Mouse (Mus musculus) left cerebral cortex, adult 9 months (tissue): ENCODE measurements around the gene Antxr1.

Source experiments
- DNase-seq, 2 experiments: peaks; one replicate each; pipeline ENCODE4 v3.0.0; 2022; ENCODE audit warnings: low spot score in 2 of 2

Gene Antxr1

GRCm38 (mm10) chr6:87142239-87142638, 193.4 kb downstream of the Antxr1 start:
- no peak for DNase-seq

GRCm38 (mm10) chr6:87139796-87140553, 195.6 kb downstream of the Antxr1 start:
- DNase-seq, result no peak

- DNase-seq, result no peak
These were observed 197.1 kb downstream of the Antxr1 start for GRCm38 (mm10) chr6:87138479-87138878.

GRCm38 (mm10) chr6:87133966-87134546, 201.6 kb downstream of the Antxr1 start:
- DNase-seq, result peak in 1 of 2 experiments; percentile 22

GRCm38 (mm10) chr6:87133520-87133919, 202.1 kb downstream of the Antxr1 start:
- DNase-seq, result no peak

GRCm38 (mm10) chr6:87131078-87131477, 204.5 kb downstream of the Antxr1 start:
- no peak for DNase-seq

GRCm38 (mm10) chr6:87130628-87131027, 205.0 kb downstream of the Antxr1 start:
- DNase-seq, result no peak

GRCm38 (mm10) chr6:87129861-87130260, 205.8 kb downstream of the Antxr1 start:
- peak in 1 of 2 experiments; percentile 19 for DNase-seq

- no peak for DNase-seq
These were observed 208.4 kb downstream of the Antxr1 start for GRCm38 (mm10) chr6:87127049-87127753.

- no peak for DNase-seq
These were observed 211.6 kb downstream of the Antxr1 start for GRCm38 (mm10) chr6:87123973-87124372.

GRCm38 (mm10) chr6:87123406-87123805, 212.2 kb downstream of the Antxr1 start:
- no peak for DNase-seq

- no peak for DNase-seq
These were observed 213.7 kb downstream of the Antxr1 start for GRCm38 (mm10) chr6:87121961-87122360.

GRCm38 (mm10) chr6:87120661-87121060, 215.0 kb downstream of the Antxr1 start:
- DNase-seq, result no peak

GRCm38 (mm10) chr6:87119975-87120374, 215.6 kb downstream of the Antxr1 start:
- DNase-seq, result no peak

GRCm38 (mm10) chr6:87119066-87119837, 216.4 kb downstream of the Antxr1 start:
- DNase-seq, result no peak

GRCm38 (mm10) chr6:87116596-87116995, 219.0 kb downstream of the Antxr1 start:
- no peak for DNase-seq

GRCm38 (mm10) chr6:87115981-87116380, 219.6 kb downstream of the Antxr1 start:
- DNase-seq, result no peak

- no peak for DNase-seq
These were observed 223.5 kb downstream of the Antxr1 start for GRCm38 (mm10) chr6:87112125-87112524.

GRCm38 (mm10) chr6:87111493-87111892, 224.1 kb downstream of the Antxr1 start:
- no peak for DNase-seq

- DNase-seq, result no peak
These were observed 231.4 kb downstream of the Antxr1 start, which contains the start of gene D6Ertd527e for GRCm38 (mm10) chr6:87104123-87104796. Gene D6Ertd527e, plus strand, starts transcription at chr6:87104746.

- DNase-seq, result no peak
These were observed 232.3 kb downstream of the Antxr1 start for GRCm38 (mm10) chr6:87103314-87103713.
